Mouse (Mus musculus) 3T3-L1 (cell line): ENCODE data around the gene Acnat1.
"Not testable (repeated sequence)": the region's sequence is repeated elsewhere in the genome, so short reads cannot be mapped to it uniquely, and the experiment has no call there.

Experiments used
- DNase-seq: peaks from one replicate; pipeline ENCODE4 v3.0.0-alpha.2; 2015; ENCODE audit warnings: low read depth, low spot score

The Acnat1 gene

DNA sequence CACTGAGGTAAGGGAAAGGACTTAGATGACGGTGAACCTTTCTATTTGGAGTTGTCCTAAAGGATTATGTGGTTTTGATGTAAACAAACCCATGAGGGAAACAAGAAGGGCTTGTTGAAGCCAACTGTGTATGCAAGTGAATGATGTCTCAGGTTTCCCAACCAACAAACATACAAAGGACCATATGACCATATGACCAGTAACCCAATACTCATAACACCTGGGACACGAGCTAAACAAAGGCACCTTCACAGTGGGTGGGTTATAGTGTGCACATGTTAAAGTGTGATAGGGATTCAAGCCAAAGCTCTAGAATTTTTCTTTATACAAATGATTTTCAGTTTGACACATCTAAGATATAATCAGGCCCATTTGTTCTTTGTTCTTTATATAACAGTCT, 17.5 kb downstream of the Acnat1 start:
- DNase-seq: no peak

DNA sequence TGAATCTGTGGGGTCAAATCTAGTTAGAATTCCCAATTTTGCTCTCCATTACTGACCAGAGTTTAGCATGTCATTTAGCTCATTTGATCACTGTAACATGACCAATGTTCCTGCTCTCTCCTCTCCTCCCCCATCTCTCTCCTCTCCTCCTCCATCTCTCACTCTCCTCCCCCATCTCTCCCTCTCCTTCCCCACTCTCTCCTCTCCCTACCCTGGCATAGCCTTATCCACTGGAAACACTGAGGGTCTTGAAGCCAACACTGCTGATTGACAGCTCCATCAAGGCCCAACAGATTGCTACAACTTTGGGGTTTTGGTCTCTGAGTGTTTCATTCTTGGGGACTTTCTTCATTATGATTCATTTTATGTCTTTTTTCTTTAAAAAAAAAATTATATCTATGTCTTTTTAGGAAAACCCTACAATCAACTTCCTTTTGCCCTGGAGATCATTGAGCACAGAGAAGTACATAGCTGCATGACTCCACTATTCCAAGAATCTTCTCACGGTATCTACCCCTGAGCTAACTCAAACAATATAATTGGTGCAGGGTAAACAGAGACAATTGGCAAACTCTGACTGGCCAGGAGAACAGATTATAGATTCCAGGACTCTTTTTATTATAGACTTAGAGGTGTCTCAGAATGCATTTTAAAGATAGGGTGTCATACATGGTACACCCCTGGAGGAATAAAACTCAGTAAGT, 21.7 kb downstream of the Acnat1 start:
- DNase-seq: no peak

DNA sequence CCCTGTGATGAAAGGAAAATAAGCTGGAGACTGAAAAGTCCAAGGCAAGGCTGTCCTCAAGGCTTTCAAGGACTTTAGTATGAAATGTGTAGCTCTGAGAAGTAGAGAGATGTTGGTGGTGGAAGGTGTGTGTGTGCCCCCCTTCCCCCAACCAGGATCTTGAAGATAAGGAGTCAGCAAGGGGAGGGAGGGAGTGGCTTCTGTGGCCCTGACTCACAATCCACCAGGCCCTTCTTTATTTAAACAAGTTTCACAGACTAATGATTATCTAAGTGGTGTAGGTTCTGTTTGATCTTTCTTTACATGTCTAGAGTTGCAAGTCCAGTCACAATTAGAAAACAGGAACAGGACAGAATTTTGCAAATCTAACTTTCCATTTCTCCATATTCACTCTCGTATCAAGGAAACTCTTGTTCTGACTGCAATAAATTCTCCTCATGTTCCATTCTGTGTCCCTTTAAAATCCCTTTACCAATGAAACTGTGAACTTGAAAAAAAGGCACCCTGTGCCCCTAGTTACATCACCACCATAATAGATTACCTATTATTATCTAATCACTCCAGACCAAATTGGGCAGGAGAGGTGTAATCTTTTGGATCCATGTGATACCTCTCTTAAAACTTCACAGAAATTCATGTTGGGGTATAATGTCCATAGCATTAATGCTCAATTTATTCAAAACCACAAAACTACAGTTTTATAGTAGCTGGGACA, 22.4 kb downstream of the Acnat1 start:
- not testable (repeated sequence) for DNase-seq

DNA sequence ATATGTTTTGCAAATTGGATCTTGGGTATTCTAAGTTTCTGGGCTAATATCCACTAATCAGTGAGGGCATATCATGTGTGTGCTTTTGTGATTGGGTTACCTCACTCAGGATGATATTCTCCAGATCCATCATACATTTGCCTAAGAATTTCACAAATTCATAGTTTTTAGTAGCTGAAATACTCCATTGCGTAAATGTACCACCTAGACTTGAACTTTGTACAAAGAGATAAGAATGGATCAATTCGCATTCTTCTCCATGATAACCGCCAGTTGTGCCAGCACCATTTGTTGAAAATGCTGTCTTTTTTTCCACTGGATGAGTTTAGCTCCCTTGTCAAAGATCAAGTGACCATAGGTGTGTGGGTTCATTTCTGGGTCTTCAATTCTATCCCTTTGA, 36.7 kb downstream of the Acnat1 start:
- DNase-seq: not testable (repeated sequence)

DNA sequence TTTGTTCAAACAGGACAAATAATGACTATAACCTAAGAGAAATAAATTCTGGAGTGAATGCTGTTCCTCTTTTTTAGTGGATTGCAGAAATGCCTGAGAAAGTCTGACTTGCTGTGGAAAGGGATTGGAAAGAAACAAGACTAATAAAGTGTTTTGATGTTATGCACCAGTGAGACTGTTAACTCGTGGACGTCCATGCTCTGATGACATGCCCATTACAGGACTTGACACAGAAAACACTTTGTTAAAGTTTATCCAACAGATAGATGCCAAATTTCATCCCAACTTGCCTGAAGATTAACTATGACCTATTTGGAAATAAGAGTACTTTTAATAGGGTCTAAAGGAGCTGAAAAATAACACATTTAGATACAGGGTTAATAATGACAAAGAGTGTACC, 63.6 kb downstream of the Acnat1 start:
- not testable (repeated sequence) for DNase-seq

DNA sequence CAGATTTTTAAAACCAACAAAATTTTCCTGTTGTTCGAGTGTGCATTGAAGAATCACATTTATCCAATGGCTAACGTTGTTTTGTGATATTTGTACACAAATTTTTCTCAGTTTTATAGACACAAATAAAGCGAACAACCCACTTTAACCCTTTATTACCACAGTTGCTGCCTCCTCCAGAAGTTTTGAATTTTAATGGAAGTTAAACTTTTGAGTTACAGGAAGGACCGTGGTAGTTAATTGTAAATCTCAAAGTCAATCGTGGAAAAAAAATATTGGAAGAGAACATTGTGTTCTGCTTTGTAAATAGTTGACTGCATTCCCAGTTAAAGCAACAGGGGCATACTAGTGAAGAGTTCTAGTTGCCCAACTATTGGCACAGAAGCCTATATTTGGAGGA, 65.8 kb downstream of the Acnat1 start, which contains the start of gene Acnat2:
TSS of gene Acnat2 (minus strand) at position 195 of the 400 bp plus-strand sequence.
- DNase-seq: not testable (repeated sequence)
